Mouse (Mus musculus) hindbrain, embryonic 16.5 days (tissue): Measurements from ENCODE around the gene Pygo2. TPM values are rescaled to one million over a fixed set of nuclear protein-coding genes. Genes with fewer than 3 reads are reported as not detected.

Source experiments
- polyA plus RNA-seq: library from polyadenylated mRNA; unstranded; fragments of >200 nt; fragmentation: Nextera tagmentation; extraction: Ambion mirVana; gene quantifications from 2 replicates; pipeline ENCODE4 v1.2.1, GENCODE M21; 2015

Gene Pygo2
- polyA plus RNA-seq, 1 experiment from 2014 or later, result 34.1 TPM

Other genes starting within 250 kb of the Pygo2 start
- 35.4 and 40.8 TPM in 2 replicates for gene Fam189b, start 247.1 kb upstream of the Pygo2 start, polyA plus RNA-seq
- 51.8 and 54.0 TPM in 2 replicates for gene Gba, start 227.3 kb upstream of the Pygo2 start, polyA plus RNA-seq
- 47.5 and 53.0 TPM in 2 replicates for gene Thbs3, start 215.0 kb upstream of the Pygo2 start, polyA plus RNA-seq
- gene Mtx1, start 203.1 kb upstream of the Pygo2 start, polyA plus RNA-seq, result 163 and 166 TPM in 2 replicates
- gene Muc1, start 201.2 kb upstream of the Pygo2 start, polyA plus RNA-seq, result 0.59 and 0.90 TPM in 2 replicates
- 205 and 227 TPM in 2 replicates for gene Krtcap2, start 184.2 kb upstream of the Pygo2 start, polyA plus RNA-seq
- gene Trim46, start 183.9 kb upstream of the Pygo2 start, polyA plus RNA-seq, result 78.7 and 87.1 TPM in 2 replicates
- gene Dpm3, start 170.9 kb upstream of the Pygo2 start, polyA plus RNA-seq, result 64.3 and 79.8 TPM in 2 replicates
- gene Slc50a1, start 159.6 kb upstream of the Pygo2 start, polyA plus RNA-seq, result 39.4 and 43.9 TPM in 2 replicates
- 8.4 and 9.9 TPM in 2 replicates for gene Efna1, start 149.1 kb upstream of the Pygo2 start, polyA plus RNA-seq
- gene Efna3, start 107.2 kb upstream of the Pygo2 start, polyA plus RNA-seq, result 77.9 and 78.0 TPM in 2 replicates
- gene Efna4, start 92.2 kb upstream of the Pygo2 start, polyA plus RNA-seq, result 3.9 and 5.0 TPM in 2 replicates
- 74.6 and 84.1 TPM in 2 replicates for gene Adam15, start 80.2 kb upstream of the Pygo2 start, polyA plus RNA-seq
- gene Dcst2, start 68.2 kb upstream of the Pygo2 start, polyA plus RNA-seq, result 0.10 and 0.11 TPM in 2 replicates
- 0.66 and 1.1 TPM in 2 replicates for gene Dcst1, start 65.0 kb upstream of the Pygo2 start, polyA plus RNA-seq
- gene Zbtb7b, start 35.4 kb upstream of the Pygo2 start, polyA plus RNA-seq, result 0.79 and 0.88 TPM in 2 replicates
- gene Lenep, start 27.4 kb upstream of the Pygo2 start, polyA plus RNA-seq, result 0.60 TPM in 1 of 2 replicates, not detected in the other
- gene Flad1, start 18.3 kb upstream of the Pygo2 start, polyA plus RNA-seq, result 34.7 and 36.6 TPM in 2 replicates
- 87.9 and 91.5 TPM in 2 replicates for gene Cks1b, start 11.8 kb upstream of the Pygo2 start, polyA plus RNA-seq
- gene Shc1, start 11.8 kb upstream of the Pygo2 start, polyA plus RNA-seq, result 16.9 and 23.8 TPM in 2 replicates
- gene Pbxip1, start 6.5 kb downstream of the Pygo2 start, polyA plus RNA-seq, result 25.0 and 26.4 TPM in 2 replicates
- 137 and 156 TPM in 2 replicates for gene Pmvk, start 24.3 kb downstream of the Pygo2 start, polyA plus RNA-seq
- gene Kcnn3, start 90.0 kb downstream of the Pygo2 start, polyA plus RNA-seq, result 9.0 and 10.4 TPM in 2 replicates